Mouse (Mus musculus): Measurements from ENCODE around the gene En2.

The En2 gene

DNA sequence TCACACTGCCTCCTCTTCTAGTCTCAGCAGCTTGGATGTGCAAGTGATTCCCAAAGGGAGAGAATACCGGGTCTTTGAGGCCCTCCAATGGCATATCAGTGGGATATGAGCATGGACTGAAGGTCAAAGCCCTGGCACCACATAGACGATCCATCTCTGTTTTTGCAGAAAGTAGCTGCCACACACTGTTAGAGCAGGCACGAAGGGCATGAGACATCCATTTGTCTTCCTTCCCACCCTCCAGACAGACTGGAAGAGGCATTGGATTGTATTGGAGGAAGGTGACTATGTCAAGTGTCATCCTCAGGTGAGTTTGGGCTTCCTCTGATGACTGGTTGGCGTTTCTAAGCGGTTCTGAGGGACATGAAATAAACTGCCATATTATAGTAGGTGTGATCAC, 12.8 kb downstream of the En2 start:
- DNase-seq (ENCODE audit: low spot score in 2 of 2) = no peak

DNA sequence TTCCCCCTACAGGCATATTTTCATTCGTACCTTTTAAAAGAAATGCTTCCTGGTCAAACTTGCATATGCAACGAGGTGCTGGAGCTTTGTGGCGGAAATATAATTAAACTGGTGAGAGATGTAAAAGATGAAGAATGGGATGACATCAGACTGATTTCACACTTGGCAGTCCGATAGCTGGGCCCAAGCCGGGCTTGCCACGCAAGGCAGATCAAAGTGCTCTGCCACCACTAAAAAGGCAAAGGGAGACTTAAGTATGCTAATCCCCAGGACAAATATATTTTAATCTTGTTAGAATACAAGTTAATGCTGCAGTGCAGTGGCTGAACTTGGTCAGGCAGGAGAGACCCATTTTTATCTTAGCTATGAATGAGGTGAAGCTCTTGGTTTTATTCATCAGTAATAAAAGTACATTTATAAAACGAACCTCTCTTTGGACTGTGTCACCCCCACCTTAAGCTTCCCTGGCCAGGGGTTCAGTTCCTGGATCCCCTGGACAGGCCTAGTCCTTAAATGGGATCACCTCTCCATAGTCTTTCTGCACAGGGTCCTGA, 13.8 kb downstream of the En2 start:
- no peak for DNase-seq (ENCODE audit: low spot score in 2 of 2)

DNA sequence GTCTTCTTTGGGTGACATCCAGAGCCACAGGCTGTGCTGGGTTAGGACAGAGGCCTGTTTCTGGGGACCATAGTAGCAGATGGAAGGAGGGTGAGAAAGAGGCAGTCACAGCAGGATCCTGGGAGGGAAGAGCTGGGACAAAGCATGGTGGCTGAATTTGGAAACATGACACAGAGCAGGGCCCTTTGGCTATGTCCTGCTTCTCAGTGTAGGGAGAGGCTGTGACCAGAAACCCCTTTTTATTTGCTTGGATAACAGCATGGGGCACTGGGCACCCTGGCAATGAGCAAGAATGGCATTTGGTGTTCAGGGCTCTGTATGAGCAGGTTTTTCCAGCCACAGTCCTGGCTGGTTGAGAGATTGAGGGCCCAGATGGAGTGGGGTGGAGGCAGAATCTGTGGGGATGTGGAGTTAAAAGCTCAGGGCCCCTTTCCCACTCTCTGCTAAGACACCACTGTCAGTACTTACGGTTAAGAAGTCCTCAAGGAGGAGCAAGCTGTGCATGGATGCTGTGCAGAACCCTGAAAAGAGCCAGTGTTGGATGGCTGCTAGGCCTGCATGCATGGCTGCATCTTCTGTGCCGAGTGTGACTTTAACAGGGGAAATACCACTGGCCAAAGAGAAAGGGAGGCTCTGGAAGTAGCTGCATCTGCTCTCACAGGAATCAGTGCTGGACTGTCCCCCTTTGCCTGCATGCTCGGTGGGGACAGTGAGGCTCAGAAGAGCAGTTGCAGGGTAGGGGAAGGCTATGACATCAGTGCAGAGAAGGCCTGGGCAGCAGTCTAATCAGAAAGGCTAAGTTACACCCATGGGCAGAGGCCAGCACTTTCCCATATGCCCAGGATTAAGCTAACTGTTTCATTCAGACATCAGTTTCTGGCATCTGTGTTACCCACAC, 26.0 kb downstream of the En2 start:
- no peak for DNase-seq (ENCODE audit: low spot score in 2 of 2)

DNA sequence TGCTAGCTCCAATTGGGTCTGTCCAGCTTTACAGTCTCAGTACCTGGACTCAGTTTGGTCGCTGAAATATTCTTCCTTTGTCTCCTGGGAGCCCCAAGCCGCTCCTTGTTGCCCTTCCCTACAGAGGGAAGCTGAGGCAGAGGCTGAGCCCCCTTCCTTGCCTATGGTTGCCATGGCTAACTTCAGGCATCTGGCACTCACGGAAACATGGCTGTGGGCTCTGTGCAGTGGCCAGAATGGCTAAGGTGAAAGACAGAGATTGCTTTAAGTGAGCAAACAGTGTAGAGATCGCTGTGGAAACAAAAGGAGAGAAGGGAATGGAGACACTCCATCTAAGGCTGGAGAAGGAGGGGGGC, 26.6 kb downstream of the En2 start:
- no peak for DNase-seq (ENCODE audit: low spot score in 2 of 2)

DNA sequence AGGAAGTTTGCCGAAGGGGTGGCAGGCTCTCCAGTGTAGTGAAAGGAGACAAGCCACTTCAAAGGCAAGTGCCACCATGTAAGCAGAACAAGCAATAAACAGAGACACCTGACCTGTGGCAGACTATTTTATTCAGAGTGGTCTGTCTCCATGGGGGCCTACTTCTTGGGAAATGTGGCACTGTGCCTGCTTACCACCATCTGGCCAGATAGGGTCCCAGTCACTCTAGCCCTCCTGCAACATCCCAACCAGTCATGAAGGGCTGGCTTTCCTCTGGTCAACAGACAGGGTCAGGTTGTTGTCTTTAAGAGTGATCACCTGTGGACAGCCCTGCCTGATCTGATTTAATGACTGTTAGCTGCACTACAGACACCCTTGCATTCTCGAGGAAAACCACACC, 30.0 kb downstream of the En2 start:
- DNase-seq (ENCODE audit: low spot score in 2 of 2) = no peak

DNA sequence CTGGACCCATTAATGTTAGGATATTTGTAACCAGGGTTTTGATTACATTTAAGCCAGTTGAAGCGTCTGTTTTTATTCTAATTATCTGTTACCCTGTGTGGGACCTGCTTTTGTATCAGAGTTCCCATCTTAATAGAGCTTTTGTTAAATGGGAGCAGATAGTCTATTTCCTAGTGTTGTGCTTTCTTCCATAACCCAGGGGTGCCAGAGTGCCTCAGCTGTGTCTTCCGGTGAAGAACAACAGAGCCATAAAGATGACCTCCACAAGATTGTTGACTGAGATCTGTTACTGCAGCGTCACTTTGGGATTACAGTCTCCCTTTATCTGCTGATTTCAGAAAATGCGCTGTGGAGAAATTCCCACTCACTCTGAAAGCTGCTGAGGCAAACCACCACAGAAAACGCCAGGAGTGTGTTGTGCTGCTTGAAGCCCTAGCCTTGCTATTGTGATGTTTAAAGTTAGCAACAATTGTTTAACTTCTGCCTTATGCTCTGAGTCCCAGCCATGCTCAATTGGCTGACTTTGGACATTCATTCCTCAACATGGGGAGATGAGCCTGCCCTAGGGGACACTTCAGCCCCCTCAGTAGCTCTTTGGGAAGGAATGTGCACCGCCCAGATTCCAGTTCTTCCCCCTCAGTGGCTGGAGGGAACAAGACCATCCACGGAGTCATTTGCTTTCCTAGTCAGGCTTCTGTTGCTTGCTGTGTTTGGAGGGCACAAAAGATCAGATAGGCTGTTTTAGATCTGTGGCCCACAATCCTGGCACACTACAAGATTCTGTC, 33.8 kb downstream of the En2 start:
- DNase-seq (ENCODE audit: low spot score in 2 of 2) = no peak

DNA sequence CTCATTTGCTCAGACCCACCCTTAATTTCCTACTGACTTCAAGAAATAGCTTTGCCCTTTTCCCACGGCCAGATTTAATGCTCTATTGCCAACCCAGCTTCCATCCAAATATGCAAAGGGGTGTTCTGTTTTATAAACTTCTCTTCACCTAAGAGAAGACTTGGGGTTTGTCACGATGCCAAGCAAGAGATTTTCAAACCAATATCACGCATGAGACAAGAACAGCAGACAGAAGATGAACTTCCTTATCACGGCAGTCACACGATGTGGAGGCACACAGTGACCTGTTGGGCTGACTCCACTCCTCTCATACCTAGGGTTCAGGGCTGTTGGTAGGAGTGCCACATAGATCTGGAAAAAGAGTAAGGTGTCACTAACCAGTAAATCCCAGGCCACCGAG, 37.6 kb downstream of the En2 start:
- DNase-seq (ENCODE audit: low spot score in 2 of 2) = no peak

DNA sequence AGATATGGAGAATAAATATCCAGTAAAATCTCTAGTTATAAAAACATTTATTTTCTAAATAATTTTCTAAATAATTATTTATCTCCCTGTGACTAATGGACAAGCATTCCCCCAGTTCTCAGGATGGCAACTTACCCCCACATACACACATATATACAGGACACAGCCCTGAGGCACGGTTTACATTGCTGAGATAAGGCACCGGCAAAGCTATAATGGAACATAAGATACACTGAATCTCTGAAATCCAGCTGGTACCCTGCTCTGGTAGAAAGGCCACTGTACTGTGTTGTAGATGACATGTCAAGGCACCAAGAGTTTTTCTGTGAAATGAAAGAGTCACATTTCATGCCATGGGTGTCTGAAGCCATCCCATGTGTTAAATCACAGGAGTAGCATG, 39.2 kb downstream of the En2 start:
- no peak for DNase-seq (ENCODE audit: low spot score in 2 of 2)

DNA sequence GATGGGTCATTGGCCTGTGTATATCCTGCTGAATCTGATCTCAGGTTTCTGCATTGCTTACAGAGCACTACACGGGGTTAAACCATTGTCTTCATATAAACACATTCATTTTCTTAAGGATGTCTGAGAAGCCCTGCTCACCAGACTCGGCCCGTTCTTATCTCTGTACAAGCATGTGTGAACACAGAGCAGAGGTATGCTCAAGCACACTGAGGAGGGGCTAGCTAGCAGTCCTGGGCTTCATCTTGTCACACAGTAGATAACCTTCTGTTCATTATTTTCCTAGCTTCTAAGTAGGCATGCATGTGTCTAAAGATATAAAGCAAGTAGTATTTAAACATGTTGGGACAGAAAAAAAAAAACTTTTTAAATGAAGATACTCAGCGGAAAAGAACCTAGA, 41.0 kb downstream of the En2 start:
- DNase-seq (ENCODE audit: low spot score in 2 of 2) = no peak

DNA sequence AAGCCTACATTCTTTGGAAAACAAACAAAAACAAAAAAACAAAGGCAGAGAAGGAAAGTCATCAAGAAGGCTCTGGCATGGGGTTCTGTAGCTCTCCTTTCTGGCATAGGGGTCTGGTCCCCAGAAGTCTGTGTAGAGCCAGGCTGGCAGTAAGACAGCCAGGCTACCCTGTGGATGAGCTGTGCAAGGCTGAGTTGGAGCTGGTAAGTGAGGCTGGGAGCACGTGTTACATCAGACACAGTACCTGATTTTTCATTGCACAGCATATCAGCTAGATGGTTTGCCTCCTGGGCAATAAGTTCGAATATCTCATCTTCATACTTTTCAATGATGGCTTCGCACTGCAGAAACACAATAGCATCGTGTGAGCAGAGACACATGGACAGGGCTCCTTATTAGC, 41.5 kb downstream of the En2 start:
- DNase-seq (ENCODE audit: low spot score in 2 of 2) = no peak

DNA sequence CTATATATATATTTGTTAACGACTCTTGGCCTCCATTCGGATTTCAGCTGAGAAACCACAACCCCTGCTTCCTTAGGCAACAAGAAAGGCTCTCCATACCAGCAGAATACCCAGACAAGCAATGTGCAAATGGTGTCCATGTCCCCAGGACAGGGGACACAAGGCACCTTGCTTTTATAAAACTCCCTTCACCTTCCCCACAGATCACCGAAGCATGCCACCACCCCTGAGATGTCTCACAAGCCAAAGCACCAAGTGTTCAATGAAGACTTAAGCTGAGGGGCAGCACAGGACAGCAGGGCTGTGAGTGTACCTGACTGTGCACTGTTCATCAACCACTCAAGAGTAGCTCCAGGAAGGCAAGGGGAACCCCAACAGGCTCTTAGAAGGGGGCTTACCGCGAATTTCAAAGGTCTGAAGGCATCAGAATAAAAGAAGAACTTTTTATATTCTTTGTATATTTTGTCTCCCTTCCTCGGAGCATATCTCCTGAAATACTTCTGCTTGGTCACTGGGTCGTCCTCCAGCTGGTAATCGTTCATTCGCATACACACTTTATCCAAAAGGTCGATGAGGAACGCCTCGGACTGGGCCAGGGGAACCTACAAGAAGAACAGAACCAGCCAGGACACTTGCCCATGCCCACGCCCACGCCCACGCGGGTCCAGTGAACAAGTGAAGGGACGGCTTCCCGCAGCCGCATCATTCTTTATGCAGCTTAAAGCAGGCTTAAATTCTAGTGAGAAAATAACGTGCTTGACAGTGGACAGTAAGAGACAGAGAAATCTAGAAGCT, 43.4 kb downstream of the En2 start:
- no peak for DNase-seq (ENCODE audit: low spot score in 2 of 2)

DNA sequence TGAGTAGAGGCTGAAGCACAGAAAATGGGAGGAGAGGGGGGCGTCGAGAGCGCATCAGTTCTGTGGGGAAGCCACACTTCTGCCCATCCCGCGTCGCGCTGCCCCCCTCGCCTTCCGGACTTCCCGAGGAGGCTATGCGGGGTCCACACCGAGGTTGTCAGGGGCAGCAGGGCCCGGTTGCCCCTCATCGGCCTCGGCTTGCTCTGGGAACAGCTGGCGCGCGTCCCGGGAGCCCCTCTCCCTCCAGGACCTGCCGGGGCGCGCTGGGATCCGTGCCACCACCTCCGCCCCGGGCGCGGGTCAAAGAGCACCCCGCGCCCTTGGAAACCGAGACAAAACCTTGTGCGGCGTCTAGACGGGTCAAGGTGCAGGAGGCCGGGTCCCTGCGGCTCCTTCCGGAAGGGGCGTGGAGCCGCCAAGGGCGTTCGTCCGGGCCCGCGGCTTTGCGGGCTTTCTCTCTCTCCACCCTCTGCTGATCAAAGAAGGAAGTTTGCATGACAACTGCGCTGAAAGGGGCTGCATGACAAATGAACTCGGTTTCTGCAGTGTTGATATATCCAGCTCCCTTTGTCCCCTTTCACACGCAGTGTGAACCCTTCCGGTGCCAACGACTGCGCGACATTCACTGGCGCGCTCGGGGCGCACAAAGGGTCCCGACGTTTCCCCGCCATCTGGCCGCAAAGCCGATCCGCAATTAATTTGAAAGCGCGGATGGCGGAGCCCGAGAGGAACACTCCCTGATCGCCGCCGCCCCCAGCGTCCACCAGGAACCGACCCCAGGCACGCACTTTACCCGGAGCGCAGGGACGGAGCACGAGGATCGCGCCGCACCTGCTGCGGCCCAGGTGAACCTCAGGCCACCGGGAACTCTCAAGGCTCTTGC, 44.3 kb downstream of the En2 start:
- no peak for DNase-seq (ENCODE audit: low spot score in 2 of 2)

DNA sequence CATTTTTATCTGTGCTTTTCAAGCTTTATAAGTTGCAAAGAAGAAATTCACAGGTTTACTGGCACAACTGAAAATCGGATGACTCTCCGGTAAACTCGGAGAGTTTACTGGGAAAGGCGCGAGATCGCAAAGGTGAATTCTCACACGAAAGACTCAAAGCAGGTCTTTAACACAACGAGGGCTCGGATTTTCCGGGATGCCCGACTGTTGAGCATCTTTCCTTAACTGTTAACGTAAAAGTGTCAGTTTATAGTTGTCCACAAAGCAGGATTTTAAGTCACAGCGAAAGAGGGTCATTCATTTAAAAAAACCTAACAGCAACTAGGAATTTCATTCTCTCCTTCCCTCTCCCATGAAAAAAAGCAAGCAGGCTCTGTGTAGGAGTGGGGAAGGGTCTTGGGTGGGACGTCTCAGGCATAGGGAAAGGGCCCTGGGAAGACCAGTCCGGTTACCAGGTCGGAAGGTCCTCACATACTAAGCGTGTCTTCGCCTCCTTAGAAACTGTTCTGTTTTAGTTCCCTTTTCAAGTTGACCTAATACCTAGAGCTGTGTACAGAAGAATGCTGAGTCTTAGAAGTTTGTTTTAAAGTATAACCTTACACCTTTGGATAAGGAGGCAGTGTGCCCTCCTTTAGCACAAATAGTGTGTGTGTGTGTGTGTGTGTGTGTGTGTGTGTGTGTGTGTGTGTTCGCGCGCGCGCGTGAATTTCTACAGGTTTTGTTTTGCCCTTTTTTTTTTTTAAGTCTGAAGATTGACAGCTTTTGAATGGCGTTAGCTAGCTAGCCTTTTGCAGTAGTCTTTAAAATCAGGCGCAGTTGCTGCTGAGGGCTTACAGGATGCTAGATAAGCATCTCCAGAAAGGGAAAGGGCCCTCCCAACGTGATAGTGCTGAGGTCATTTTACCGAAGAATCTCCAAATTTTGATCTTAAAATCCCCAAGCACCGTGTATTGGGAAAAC, 45.4 kb downstream of the En2 start:
- DNase-seq (ENCODE audit: low spot score in 2 of 2) = no peak

DNA sequence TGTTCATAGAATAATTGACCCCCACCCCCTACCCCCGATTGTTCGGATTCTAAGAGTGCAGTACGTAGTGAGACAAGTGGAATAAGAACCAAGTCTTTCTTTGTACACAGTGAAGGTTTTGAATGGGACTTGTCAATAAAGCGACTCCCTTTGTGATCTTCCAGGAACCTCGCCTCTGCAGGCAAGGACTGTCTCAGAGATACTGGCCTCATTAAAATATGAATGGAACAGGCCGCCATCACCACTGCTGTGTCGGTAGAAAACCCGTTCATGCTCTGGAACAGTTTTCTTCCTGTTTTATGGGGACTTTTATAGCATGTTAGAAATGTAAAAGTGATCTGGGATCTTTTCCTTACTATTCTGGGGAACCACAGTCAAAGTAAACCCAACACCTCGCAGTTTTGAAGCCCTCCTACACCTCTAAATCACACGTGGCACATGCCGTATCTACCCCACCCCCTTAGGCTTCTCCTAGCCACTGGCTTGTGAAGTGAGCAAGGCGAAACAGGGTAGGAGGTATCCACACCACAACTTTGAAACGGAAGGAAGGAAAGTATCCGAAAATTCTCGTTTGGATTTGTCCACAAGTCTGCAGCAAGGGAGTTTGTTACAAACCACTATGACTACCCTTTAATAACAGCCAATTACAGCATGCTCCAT, 46.3 kb downstream of the En2 start:
- no peak for DNase-seq (ENCODE audit: low spot score in 2 of 2)

DNA sequence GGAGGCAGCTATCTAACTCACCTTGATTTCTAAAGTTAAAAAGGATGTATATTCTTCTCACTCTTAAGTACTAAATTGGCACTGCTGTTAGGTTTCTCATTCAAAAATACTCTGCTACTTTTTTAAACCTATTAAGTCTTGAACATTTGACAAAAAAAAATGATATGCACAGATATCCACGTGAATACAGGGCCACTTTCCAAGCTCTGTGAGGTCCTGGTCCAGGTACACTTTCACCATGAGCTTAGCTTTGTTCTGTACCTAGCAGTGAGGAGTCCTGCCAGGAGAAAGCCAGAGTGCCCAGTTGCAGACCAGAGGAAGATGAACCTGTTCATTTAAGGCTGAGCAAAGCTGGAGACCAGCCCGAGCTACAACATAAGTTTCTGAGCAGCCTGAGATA, 47.9 kb downstream of the En2 start:
- no peak for DNase-seq (ENCODE audit: low spot score in 2 of 2)

DNA sequence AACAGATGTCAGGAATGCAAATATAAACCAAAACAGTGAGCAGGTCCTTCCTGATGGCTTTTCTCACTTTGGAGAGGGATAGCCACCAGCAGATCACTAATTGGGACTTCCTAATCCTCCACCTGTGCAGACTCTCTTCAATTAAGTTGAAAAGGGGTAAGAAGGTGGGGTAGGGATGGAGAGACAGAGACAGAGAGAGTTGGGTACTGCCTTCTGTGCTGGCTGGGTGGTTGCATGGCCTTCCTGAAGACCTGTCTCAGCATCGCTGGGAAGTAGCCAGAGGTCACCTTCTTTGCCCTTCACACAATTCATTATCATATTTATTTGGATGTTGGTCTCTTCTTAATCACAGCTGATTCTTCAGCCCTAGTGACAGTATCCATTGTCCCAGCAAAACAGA, 54.1 kb downstream of the En2 start:
- DNase-seq (ENCODE audit: low spot score in 2 of 2) = no peak

Data from spleen, postnatal 14 days (tissue).